Mouse (Mus musculus): Measurements from ENCODE around the gene Npas3.
"Not testable (repeated sequence)": the region's sequence is repeated elsewhere in the genome, so short reads cannot be mapped to it uniquely, and the experiment has no call there.

The Npas3 gene

DNA sequence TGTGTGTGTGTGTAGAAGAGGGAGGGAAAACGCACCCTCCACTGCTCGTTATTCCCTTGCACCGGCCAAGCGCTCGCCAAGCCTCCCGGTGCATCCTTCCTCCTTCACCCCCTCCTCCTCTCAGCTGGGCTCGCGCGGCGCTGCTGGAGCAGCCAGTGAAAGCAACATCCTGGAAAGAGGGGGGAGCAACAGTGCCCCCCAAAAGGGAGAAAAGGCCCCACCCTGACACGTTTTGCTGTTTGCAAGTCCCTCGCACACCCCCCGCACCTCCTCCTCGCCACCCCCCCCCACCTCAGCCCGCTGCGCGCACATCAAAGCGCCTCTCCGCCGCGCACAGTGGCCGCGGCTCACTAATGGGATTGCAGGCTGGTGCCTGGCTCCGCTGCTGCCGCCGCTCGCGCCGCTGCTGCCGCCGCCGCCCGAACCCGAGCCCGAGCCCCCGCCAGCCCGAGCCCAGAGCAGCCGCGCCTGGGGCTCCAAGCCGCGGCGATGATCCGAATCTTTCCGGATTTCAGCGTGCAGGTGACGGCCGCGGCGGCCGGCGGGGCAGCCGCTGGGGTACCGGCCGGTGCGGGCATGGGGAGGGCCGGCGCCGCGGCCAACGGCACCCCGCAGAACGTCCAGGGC lies at the start of gene Npas3:
Npas3 (plus strand) TSS at position 577 of the 627 bp plus-strand sequence.
- no peak for DNase-seq (ENCODE audit: low read depth, low spot score)

DNA sequence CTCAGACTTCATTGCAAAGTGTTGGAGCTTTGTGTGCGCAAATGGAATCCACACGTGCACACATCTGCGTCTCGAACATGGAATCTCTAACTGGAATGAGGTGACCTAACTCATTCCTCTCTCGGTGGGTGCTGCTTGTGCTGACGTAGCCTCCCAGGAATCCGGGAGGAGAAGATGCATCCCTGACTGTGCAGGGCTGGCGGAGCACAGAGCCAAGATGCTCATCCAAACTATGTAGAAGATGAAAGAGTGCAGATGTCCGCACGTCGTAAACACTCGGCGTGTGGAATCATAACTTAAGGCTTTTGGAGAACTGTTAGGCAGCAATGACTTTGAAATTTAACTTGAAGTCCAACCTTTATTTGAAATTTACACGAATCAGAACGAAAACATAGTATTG lies 31.3 kb upstream of the Npas3 start:
- no peak for DNase-seq (ENCODE audit: low read depth, low spot score)

DNA sequence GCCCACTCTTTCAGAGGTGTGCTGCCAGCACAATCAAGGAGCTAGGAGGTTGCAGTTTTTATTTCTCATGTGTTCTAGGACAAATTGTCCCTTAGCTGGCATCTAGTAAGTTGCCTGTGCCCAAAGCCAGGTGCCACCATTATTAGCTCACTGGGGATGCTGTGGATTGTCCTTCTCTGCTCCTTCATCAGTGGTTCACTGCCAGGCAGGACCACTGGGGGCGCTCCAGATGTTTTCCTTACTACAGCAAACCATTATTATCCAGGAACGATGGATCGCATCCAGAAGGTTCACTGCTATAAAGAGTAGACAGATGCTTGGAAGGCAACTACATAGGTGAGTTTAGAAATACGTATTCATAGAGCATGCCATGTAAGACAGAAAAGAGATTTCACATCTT lies 25.7 kb upstream of the Npas3 start:
- DNase-seq (ENCODE audit: low read depth, low spot score), result no peak

DNA sequence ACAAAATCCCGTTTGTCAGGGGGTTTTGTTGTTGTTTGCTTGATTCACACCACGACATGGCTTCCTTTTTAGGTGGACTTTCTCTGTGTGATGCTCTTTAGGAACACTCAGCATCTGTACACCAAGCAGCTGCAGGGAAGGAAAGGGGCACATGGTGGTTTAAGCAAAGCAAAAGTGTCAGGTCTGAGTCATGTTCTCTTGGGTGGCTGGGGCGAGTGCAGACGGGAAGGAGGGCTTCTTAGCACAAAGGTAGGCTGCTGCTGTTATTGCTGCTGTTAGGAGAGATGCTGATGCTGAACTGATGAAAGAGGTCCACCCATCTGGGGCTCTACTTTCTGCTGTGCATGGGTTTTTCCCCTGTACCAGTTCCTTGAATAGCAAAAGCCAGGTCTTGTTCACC lies 21.1 kb upstream of the Npas3 start:
- DNase-seq (ENCODE audit: low read depth, low spot score), result no peak

DNA sequence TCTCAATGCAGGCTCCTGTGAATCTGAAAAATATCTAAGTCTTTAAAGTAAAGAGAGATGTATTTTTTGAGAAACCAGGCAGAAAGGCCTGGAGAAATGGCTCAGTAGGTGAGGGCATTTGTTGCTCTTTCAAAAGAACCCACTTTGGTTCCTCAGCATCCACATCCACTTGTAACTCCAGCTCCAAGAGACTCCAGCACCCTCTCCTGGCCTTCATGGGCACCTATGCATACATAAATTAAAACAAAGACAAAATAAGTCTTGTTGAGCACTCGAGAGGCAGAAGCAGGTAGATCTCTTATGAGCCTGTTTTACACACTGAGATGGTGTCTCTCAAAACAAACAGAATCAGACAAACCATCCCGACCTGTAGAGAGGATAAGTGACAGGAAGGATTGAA lies 19.1 kb upstream of the Npas3 start:
- DNase-seq (ENCODE audit: low read depth, low spot score), result peak; percentile 27

DNA sequence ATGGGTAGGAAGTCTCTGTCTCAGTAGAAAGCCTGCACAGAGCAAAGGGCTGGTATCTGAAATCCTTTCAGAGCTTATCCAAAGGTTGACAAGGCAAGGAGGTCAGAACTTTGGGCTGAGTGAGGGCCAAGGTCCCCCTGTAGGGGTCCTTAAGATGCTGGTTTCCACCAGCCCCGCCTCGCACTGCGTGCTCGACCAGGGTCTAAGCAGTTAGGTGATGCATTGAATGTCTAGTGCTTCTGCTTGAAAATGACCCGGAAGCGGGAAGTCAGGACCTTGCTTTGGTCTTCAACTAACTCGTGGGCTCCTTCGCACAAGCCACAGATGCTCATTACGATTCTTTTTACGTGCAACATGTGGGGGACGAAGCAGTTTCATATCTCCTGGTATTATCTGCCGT lies 2.3 kb upstream of the Npas3 start:
- no peak for DNase-seq (ENCODE audit: low read depth, low spot score)

DNA sequence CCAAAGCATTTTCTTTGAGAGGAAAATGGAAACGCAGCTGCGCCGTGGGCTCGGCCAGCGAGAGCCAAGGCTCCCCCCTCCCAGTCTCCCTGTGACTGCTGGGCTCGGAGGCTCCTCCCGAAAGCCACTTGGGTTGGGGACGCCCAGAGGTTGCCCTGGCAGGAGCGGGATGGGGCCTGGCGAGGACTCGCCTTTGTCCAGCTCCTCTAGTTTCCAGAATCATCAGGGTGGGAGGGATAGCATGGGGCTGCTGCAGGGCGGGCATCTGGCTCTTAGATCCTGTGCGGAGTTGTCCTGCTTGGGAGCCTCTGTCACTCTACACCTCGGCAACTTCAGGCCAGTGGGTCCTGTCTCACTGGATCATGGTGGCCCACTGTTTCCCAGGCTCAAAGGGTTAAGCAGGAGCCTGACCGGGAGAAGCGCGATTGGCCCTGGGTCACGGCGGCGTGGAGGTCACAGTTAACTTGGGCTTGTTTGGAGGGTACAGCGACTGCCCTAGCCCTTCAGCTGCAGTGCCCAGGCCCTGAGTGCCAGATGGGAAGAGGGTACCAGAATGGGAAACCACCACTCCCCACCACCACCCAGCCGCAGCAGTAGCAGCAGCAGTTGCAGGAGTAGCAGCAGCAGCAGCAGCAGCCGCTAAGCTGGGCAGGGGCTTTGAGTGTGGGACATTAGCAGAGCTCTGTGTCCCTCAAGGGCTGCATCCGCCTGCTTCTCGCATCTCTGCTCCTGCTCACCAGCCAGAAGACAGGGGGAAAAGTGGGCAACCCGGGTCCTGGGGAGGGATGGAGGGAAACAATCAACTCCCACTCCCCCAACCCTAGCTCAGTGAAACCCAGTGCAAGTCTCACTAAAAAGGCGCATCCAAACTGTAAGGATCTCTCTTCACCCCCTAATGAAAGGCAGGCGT lies 1.6 kb upstream of the Npas3 start:
- DNase-seq (ENCODE audit: low read depth, low spot score), result no peak

DNA sequence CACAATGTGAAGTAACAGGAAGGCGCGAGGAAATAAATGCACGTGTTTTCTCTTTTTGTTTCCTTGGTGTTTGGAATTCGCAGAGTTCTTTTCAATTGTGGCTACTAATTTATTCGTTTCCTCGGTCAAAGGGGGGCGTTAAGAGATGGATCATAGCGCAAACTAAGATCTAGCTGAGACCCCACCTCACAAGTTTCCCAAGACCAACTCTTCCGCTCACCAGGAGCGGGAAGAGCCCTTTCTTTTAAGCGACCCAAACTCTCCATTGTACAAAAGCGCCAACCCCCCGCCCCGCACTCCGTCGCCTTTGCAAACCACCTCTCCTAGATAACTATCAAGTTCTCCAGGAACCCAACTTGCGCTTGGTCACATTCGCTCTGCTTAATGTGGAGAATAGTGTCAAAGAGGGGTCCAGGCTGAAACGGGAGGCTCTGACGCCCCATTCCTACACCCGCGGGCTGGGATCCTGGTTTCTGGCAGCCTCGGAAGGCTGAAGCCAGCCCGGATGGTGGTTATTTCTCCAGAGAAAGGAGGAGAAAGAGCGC lies 914 bp upstream of the Npas3 start:
- no peak for DNase-seq (ENCODE audit: low read depth, low spot score)

DNA sequence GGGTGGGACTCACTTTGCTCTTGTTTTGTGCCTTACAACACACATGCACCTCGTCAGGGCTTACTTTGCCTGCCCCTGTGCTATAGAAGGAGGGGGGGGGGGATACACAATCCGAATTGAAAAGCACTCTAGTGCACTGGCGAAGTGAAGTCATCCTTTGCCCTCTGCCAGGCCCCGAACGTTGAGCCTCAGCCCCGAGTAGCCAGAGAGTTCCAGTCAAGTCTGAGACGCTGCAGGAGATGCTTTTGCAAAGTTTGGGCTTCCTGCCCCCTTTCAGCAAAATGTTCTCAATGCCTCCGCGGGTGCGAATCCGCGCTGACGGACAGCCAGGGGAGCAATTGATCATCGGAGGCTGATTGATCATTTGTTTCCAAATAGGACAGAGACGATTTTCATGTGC lies 319 bp downstream of the Npas3 start:
- DNase-seq (ENCODE audit: low read depth, low spot score), result no peak

DNA sequence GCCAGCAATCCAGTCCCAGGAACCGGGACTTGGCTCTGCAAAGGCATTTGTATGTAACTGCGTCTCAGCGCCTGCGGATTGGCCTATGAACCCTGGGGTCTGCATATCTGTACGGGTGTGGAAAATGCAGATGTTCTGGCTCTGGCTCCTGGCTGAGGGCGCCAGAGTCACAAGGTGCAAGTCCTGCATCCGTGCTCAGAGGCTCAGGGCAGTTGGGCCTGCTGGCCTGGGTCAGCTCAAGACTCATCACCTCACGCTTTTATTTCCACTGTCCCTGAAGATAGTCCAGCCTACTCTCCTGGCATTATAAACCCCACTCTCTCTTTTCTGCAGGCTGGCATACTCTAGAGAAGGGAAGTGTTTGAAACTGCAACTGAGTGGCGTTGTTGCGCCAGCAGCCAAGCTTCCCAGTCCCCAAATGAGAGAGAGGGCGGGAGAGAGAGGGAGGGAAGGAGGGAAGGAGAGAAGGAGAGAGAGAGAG lies 3.3 kb downstream of the Npas3 start:
- DNase-seq (ENCODE audit: low read depth, low spot score), result no peak

DNA sequence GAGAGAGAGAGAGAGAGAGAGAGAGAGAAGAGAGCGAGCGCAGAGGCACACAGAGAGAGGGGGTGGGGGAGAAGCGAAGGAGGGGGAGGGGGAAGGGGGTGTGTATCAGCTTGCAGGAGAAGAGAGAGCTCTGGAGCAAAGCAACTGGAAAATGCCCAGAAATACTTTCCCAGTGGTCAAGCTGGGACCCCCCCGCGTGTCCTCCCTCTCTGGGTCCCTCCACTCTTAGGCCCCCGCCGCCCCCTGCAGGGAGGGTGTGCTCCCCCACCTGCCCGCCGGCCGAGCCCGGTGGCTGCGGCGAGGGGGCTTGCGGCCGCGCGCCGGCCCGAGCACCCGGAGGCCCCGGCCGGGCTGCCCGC lies 3.7 kb downstream of the Npas3 start:
- no peak for DNase-seq (ENCODE audit: low read depth, low spot score)

DNA sequence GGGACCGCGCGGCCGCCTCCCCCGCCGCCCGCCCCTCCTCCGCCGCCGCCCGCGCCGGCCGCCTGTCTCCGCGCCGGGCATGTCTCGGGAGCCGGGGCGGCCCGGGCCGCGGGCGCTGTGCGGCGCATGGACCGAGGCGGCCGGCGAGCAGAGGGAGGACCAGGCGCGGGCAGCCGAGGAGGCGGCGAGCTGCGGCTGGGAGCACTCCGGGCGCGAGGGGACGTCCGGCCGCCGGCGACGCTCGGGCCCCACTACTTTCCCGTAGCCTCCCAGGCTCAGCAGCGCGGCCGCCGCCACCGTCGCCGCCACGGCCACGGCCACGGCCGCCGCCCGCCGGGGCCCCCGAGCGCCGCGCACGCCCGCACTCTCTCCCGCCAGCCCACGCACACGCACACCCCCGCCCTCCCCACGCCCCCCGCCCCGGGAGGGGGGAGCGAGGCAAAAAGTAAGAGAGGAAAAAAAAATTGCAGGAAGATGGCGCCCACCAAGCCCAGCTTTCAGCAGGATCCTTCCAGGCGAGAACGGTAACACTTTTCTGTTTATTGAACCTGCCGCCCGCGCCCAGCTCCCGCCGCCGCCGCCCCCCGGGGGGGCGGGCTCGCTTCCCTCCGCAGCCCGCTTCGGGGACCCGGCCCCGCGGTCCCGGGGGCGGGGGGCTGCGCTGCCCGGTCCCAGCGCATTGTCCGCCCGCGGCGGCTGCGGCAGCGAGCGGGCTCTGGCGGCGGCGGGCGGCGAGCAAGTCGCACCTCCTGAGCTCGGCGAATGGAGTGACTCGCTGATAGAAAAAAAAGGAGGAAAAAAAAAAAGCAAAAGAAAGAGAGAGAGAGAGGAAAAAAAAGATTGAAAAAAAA lies 4.3 kb downstream of the Npas3 start:
- no peak for DNase-seq (ENCODE audit: low read depth, low spot score)

DNA sequence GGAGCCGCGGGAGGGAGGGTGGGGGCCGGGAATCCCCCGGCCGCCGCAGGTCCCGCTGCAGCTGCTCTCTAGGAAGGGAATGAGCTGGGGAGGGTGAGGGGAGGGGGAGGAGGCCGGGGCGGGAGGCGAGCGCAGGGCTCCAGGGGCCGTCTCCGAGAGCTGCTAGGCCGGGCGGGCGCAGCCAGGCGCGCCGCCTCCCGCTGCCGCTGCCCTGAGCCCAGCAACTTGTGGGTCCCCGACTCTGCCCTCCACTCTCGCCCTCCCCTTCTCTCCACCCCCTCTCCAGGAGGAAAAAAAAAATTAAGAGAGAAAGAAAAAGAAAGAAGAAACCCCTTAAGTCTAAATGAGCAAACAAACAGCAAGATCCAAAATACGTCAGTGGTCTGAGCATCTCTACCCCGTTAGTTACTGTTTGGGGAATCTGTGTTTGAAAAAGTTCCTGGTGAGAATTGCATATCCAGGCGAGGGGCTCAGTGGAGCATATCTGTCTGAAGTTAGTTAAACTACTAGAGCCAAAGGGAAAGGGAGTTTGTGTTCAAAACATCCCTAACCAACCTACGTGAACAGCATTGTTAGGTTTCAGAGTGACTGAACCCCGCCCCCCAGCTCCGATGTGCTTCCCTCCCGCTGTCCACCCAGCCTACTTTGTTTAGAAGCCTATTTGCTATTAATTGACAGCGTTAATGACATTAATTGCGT lies 5.1 kb downstream of the Npas3 start:
- DNase-seq (ENCODE audit: low read depth, low spot score), result no peak

DNA sequence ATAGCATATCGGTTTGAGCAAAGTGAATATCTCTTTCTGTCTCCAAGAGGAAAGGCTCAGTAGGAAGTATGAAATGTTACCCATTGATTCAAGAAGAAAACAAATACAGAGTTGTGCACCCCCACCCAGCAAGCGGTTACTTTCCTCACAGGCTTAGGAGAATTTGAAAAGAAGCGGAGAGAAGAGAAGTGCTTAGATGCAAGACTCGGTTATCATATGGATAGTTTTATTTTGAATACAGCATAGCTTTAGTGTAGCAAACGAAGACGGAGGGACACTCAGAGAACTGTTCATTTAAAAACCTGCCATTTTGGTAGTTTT lies 5.6 kb downstream of the Npas3 start:
- no peak for DNase-seq (ENCODE audit: low read depth, low spot score)

DNA sequence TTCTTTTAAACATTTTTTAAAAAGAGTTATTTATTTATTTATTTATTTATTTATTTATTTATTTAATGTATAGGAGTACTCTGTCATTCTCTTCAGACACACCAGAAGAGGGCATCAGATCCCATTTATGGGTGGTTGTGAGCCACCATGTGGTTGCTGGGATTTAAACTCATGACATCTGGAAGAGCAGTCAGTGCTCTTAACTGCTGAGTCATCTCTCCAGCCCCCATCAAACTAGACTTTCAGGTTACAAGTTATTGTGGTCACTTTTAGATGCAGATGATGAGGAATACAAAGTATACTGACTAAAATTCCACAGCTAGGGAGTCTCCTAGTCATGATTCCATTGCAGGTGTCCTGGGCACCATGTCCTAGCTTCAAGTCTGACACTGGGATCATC lies 26.0 kb downstream of the Npas3 start:
- not testable (repeated sequence) for DNase-seq (ENCODE audit: low read depth, low spot score)

DNA sequence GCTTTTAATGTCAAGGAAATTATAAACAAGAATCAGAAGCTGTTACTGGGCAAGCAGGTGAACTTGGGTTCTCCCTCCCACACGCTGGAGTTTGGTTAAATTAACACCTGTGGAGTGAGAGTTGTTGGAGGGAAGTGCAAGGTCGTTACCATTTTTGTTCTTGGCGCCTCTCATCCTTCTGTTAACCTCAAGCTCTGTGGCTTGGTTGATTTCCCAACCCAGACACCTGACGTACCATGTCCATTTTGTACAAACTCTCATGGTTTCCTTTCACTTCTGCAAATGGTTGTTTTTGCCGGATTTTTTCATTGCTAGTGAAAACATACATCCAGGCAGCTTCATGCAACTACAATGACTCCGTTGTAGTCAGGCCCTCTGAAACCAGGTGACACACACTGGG lies 28.9 kb downstream of the Npas3 start:
- peak; percentile 44 for DNase-seq (ENCODE audit: low read depth, low spot score)

DNA sequence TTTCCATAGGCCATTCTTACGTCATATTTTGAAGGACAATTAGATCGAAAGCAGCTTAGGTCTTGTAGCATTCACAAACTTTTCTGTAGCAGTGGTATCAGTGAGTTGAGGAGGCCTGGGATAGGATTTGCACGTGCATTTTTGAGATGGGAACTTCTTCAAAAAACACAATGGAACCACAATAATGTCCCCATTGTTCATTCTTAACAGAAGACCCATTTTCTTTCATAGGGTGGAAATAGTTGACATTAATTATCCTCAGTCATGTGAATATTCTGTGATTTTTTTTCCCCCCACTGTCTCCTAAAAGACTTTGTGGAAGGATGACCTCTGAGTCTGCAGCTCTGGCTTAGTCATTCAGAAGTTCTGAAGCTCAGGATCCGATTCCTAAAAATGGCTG lies 41.9 kb downstream of the Npas3 start:
- DNase-seq (ENCODE audit: low read depth, low spot score), result no peak

DNA sequence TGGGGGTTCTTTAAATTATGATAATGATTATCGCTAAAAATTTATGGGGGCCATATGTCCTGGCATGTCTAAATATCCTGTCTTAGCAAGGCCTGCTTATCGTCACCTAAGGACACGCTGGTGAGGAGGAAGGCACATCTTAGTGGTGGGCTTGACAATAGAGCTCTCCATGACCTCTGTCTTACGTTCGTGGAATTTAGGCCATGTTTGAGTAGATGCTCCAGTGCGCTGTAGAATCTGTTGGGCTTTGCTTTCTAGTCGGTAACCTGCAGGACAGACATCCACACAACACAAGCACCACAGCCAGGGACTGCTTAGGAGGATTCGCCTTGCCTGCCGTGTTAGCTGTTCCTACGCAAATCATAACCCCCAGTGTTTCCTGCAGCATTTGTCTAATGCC lies 42.4 kb downstream of the Npas3 start:
- DNase-seq (ENCODE audit: low read depth, low spot score), result no peak

DNA sequence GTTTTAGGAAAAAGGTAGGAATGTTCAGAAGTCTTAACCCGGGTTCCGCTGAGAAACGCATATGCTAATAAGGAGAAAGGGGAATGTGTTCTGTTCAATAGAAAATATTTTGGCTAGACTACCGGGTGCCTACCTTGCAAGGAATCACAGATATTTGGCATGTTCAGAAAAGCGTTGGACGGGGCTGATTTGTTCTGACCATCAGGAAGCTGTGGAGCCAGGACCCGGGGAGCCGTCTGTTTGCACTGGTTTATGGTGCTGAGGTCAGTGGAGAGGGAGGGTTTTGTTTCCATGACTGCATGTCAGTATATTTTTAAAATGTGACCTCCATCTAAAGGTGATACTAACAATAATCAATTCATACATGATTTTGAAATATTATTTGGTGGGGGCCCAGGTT lies 43.5 kb downstream of the Npas3 start:
- DNase-seq (ENCODE audit: low read depth, low spot score), result no peak

DNA sequence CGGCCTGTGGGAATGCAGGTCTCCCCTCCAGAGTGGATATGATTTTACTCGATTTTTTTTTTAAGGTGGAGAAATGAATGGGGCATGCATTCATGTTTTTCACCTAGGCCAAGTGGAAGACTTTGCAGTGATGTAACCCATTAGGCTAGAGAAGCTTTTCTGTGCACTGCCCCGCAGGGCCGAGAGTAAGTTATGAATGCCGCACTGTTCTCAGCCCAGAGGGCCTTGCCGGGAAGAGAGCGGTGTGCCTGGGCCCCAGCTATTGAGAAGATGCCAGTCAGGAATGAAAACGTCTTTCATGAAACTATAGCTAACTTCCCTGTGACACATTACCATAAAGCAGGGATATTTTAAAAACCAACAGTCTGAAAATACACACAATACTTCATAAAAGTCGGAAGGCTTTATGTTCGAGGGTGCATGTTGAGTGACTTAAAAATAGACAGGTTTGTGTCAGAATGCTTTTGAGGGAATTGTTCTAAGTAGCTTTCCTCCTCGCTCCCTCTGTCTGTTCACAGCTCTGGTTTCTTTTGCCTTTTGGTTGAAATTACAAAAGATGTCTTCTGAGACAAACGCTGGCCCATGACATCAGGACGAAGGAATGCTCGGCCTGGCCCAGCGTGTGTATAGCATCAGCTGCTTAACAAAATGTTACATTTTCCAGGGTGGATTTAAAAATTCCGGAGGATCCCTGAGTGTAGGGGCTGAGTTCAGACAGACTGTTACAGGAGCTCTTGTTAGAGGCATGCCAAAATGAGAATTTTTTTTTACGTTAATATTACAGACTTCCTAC lies 44.2 kb downstream of the Npas3 start:
- DNase-seq (ENCODE audit: low read depth, low spot score), result no peak

DNA sequence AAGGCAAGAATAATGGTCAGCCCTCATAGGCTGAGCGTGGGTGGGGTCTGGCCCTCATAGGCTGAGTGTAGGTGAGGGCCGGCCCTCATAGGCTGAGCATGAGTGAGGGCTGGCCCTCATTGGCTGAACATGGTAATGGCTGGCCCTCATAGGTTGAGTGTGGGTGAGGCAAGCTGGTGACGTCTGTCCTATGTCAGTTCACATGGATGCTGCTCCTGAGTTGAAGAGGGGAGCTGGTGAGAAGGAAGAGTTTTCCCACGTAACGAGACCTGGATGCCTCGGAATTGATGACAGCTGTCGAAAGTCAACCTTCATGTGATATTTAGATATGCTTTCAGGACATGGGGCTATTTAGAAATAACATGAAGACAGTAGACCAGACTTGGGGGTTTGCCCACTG lies 45.5 kb downstream of the Npas3 start:
- no peak for DNase-seq (ENCODE audit: low read depth, low spot score)

All from A20 (cell line).